Mouse (Mus musculus) C2C12 (cell line): ENCODE results near the gene Trio.

ENCODE experiments used
- CTCF ChIP-seq: IDR thresholded peaks from one replicate; pipeline ENCODE4 v1.5.1; 2011; ENCODE audit not compliant: control insufficient read depth, insufficient read depth, insufficient read length
- FOSL1 ChIP-seq: IDR thresholded peaks from one replicate; pipeline ENCODE4 v1.8.0; 2011; ENCODE audit warnings: mild to moderate bottlenecking, low read length; ENCODE audit not compliant: poor library complexity, insufficient read depth, severe bottlenecking
- MYOD1 ChIP-seq: IDR thresholded peaks from one replicate; pipeline ENCODE4 v1.6.1; 2011; ENCODE audit warnings: low read depth; ENCODE audit not compliant: control insufficient read depth, insufficient read length
- USF1 ChIP-seq: IDR thresholded peaks from one replicate; pipeline ENCODE4 v1.6.1; 2011; ENCODE audit warnings: low read depth, mild to moderate bottlenecking, control low read depth, moderate library complexity

- TF ChIP-seq CTCF (no peak), MYOD1 (no peak), USF1 (no peak), FOSL1 (no peak)
These were observed 98.7 kb downstream of the Trio start for GRCm38 (mm10) chr15:27926941-27927340.
